In genomic region chr2:129205000-129205399, GRCm38 (mm10) we compare ENCODE assay signal across 18 mouse cellular contexts.
"Had no signal": no experiment of that assay in that cellular context is flagged by ENCODE, and none has a peak within 500 bp of the region (broad histone marks: within the 10 kb centered on the region; RNA-seq: fewer than 3 reads in every experiment).

No protein-coding gene starts in this region.

- H3K27me3 ChIP-seq: kidney, embryonic 15.5 days; limb, embryonic 12.5 days; limb, embryonic 15.5 days had no signal

- ATAC-seq: lung, postnatal 0 days had no signal

- H3K27ac ChIP-seq: kidney, embryonic 15.5 days; limb, embryonic 12.5 days; limb, embryonic 15.5 days; macrophage had no signal

- H3K4me3 ChIP-seq: kidney, embryonic 15.5 days; limb, embryonic 12.5 days; limb, embryonic 15.5 days had no signal

- DNase-seq: kidney, adult 11 months; kidney, adult 8-10 months; kidney, postnatal 10 days; kidney, postnatal 36 days; layer of hippocampus, postnatal 36 days; left cerebral cortex, postnatal 4 days; lung, embryonic 14.5 days; midbrain, embryonic 14.5 days; right cerebral cortex, adult 18-20 months; right cerebral cortex, postnatal 14 days; right cerebral cortex, postnatal 4 days; thymus, postnatal 25 days had no signal

- H3K4me2 ChIP-seq: kidney, embryonic 15.5 days; limb, embryonic 12.5 days; limb, embryonic 15.5 days; lung, embryonic 14.5 days; midbrain, embryonic 11.5 days had no signal

- H3K9ac ChIP-seq: kidney, embryonic 15.5 days; limb, embryonic 12.5 days; limb, embryonic 15.5 days; lung, embryonic 14.5 days had no signal

- H3K9me3 ChIP-seq: kidney, embryonic 15.5 days; limb, embryonic 12.5 days; limb, embryonic 15.5 days had no signal
